Mouse (Mus musculus) liver, embryonic 14.5 days (tissue): ENCODE measurements around the gene Slc17a7. TPM values are rescaled to one million over a fixed set of nuclear protein-coding genes. Genes with fewer than 3 reads are reported as not detected.

Source experiments
- ATAC-seq: fragments of 200-750 bp; cut with Nextera tagmentation; 2 replicates; pipeline ENCODE4 v1.8.0; 2017; ENCODE audit warnings: moderate number of reproducible peaks, mild to moderate bottlenecking, moderate library complexity; ENCODE audit not compliant: insufficient read depth
- DNase-seq, 3 experiments: peaks; one replicate each; pipeline ENCODE4 v3.0.0-alpha.2; 2012 to 2013; ENCODE audit warnings: low read depth in 3 of 3, low spot score in 3 of 3
- H3K27ac ChIP-seq: fragments of 300-500 bp; sonication (generic); 2 replicates; pipeline ENCODE4 v1.5.1; 2014; ENCODE audit warnings: moderate library complexity, mild to moderate bottlenecking, control low read depth, inconsistent platforms
- H3K27me3 ChIP-seq: fragments of 300-500 bp; sonication (generic); 2 replicates; pipeline ENCODE4 v1.6.1; 2014; ENCODE audit warnings: mild to moderate bottlenecking, low read length, moderate library complexity; ENCODE audit not compliant: control insufficient read depth, insufficient read depth
- H3K36me3 ChIP-seq: fragments of 300-500 bp; sonication (generic); replicated peaks from 2 replicates; pipeline ENCODE4 v1.6.1; 2014; ENCODE audit warnings: low read depth; ENCODE audit not compliant: control insufficient read depth, insufficient read depth
- H3K4me1 ChIP-seq, 2 experiments: fragments of 200-500 bp in 1 of 2; fragments of 300-500 bp in 1 of 2; sonication (generic) in 1 of 2; replicated peaks; 2 replicates each; pipeline ENCODE4 v1.6.1; 2012 to 2014; ENCODE audit warnings: antibody characterized with exemption in 1 of 2, inconsistent platforms in 1 of 2, low read length in 1 of 2; ENCODE audit not compliant: control insufficient read depth in 2 of 2, insufficient read depth in 2 of 2
- H3K4me2 ChIP-seq: fragments of 300-500 bp; sonication (generic); 2 replicates; pipeline ENCODE4 v1.6.1; 2014; ENCODE audit warnings: low read depth, mild to moderate bottlenecking, control low read depth, moderate library complexity
- H3K4me3 ChIP-seq, 2 experiments: fragments of 200-500 bp in 1 of 2; fragments of 300-500 bp in 1 of 2; sonication (generic) in 1 of 2; 2 replicates each; pipeline ENCODE4 v1.5.1; 2012 to 2014; ENCODE audit warnings: low read depth in 2 of 2, low read length in 2 of 2, mild to moderate bottlenecking in 2 of 2, control low read depth in 1 of 2, inconsistent platforms in 1 of 2, moderate library complexity in 1 of 2; ENCODE audit not compliant: insufficient read depth in 1 of 2
- H3K9ac ChIP-seq: fragments of 300-500 bp; sonication (generic); replicated peaks from 2 replicates; pipeline ENCODE4 v1.6.1; 2014; ENCODE audit warnings: mild to moderate bottlenecking, control low read depth, moderate library complexity
- H3K9me3 ChIP-seq: fragments of 300-500 bp; sonication (generic); 2 replicates; pipeline ENCODE4 v1.6.1; 2016; ENCODE audit warnings: low read length, mixed read lengths; ENCODE audit not compliant: control insufficient read depth
- CTCF ChIP-seq: IDR thresholded peaks from 2 replicates; pipeline ENCODE4 v1.5.1; 2016; ENCODE audit warnings: antibody characterized with exemption, low read depth, control low read depth
- EP300 ChIP-seq: IDR thresholded peaks from 2 replicates; pipeline ENCODE4 v1.6.1; 2016; ENCODE audit warnings: antibody characterized with exemption, low read depth
- WGBS: fragments of 180-500 bp; shearing (Covaris S2); extraction: QIAGEN DNeasy Blood & Tissue Kit; methylation state at CpG from one replicate; pipeline ENCODE4 v1.1.7; 2014; ENCODE audit not compliant: insufficient replicate concordance; 5-methylcytosine and 5-hydroxymethylcytosine counted together
- polyA plus RNA-seq, 2 experiments: library from polyadenylated mRNA; depleted of rRNA in 1 of 2; stranded (reverse) in 1 of 2; unstranded in 1 of 2; fragments of >200 nt; fragmentation: Nextera tagmentation in 1 of 2; extraction: Ambion mirVana in 1 of 2; gene quantifications; 2 replicates each; pipeline versions ENCODE4 v1.2.1 to v1.2.3; 2012 to 2014

Slc17a7 gene
- polyA plus RNA-seq, 2 experiments, result 0.01 TPM; not detected in 1

DNA sequence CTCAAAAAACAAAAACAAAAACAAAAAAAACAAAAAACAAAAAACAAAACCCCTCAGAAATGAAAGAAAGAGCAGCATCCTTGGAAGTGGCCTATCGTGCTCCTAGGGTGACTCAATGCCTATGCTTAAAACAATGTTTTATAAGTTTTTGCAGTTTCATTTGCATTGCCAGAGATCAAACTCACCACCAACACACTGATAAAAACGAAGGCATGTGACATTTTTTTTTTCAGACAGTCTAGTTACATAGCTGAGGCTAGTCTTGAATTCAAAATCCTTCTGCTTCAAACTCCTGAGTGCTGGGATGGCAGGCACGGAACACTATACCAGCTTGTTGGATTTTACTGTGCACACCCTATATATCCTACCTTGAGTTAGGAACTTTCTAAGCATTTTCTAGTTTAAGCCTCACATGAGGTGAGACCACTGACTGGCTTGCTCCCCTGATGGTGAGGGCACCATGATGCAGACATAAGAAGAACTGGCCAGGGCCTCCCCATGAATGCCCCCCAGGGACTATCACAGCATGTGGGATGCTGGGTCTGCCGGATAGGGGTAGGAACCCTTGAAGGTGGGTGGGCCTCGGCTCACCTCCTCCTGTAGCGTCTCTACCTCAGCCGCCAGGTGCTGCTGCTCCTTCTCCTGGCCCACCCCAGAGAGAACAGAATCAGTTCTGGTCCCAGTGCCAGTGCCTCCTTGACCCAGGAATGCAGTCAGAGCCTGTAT, 29.0 kb downstream of the Slc17a7 start:
- no peak for ATAC-seq
- no peak overlapping the region for H3K27ac ChIP-seq
- H3K4me1 ChIP-seq, result no peaks in the 10 kb centered on the region
- H3K9me3 ChIP-seq, result no peaks in the 10 kb centered on the region
- no peaks in the 10 kb centered on the region; the same call in none of the 2 replicates for H3K27me3 ChIP-seq
- TF ChIP-seq EP300 (no peak), CTCF (no peak)
- H3K4me3 ChIP-seq, result no peak overlapping the region
- DNase-seq, result no peak
- no peak overlapping the region for H3K9ac ChIP-seq
- no peak overlapping the region for H3K4me2 ChIP-seq
- no peaks in the 10 kb centered on the region for H3K36me3 ChIP-seq
- 61% methylated on average over 7 of the region's 7 CpGs for WGBS

GRCm38 (mm10) chr7:45193406-45193805, 29.7 kb downstream of the Slc17a7 start:
- Histone ChIP-seq H3K4me1 (no peaks in the 10 kb centered on the region), H3K27me3 (no peaks in the 10 kb centered on the region; the same call in none of the 2 replicates)
- WGBS, result 52% methylated on average over 5 of the region's 5 CpGs

DNA sequence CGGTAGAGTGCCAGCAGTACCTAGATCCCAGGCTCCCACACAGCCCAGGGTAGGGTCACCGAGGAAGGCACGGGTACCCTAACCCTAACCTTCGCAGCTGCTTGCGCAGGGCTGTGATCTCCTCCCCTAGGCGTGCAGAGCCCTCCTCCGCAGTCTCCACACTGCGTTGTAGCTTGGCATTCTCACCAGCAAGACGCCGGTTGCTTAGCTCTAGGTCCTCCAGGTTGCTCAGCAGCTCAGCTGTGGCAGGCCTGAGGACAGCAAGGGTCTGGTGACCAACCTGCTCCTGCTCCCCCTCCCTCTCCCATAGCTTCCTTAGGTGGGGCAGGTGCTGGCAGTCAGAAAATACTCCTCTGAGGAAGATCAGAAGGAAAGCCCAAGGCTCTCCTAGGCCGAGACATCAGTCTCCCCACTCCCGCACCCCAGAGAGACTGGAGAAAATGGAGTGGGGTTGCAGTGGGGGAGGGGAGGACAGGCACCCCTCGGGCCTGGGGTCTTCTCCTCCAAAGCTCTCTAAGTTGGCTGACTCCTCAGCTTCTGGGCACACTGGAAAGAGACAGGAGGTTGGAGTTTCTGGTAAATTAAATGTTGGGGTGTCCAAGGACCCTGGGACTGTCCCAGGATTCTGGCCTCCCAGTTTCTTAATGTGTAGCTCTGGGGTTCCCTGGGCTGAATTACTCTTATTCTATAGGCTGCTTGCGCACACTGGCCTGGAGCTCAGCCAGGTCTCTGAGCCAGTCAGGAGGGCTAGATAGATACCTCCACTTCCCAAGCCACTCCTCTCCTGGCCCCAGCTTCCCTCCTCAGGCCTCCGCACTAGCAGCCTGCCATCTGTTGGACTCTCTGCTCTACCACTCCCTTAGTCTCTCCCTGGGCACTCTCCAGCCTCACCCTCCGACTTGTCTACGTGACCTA, 30.4 kb downstream of the Slc17a7 start:
- no peak for ATAC-seq
- DNase-seq, result no peak
- H3K4me2 ChIP-seq, result no peak overlapping the region
- H3K4me3 ChIP-seq, result no peak overlapping the region
- H3K27ac ChIP-seq, result no peak overlapping the region
- no peaks in the 10 kb centered on the region for H3K9me3 ChIP-seq
- no peaks in the 10 kb centered on the region; the same call in none of the 2 replicates for H3K27me3 ChIP-seq
- H3K9ac ChIP-seq, result no peak overlapping the region
- TF ChIP-seq EP300 (no peak), CTCF (no peak)
- no peaks in the 10 kb centered on the region for H3K36me3 ChIP-seq
- H3K4me1 ChIP-seq, result no peaks in the 10 kb centered on the region
- 55% methylated on average over 17 of the region's 17 CpGs for WGBS

More at GRCm38 (mm10) chr7:45193406-45193805, 29.7 kb downstream of the Slc17a7 start:
- DNase-seq (no peak), ATAC-seq (no peak)
- Histone ChIP-seq H3K27ac (no peak overlapping the region), H3K9ac (no peak overlapping the region), H3K4me3 (no peak overlapping the region), H3K4me2 (no peak overlapping the region), H3K9me3 (no peaks in the 10 kb centered on the region), H3K36me3 (no peaks in the 10 kb centered on the region)
- no peak for TF ChIP-seq CTCF
- TF ChIP-seq EP300, result no peak

DNA sequence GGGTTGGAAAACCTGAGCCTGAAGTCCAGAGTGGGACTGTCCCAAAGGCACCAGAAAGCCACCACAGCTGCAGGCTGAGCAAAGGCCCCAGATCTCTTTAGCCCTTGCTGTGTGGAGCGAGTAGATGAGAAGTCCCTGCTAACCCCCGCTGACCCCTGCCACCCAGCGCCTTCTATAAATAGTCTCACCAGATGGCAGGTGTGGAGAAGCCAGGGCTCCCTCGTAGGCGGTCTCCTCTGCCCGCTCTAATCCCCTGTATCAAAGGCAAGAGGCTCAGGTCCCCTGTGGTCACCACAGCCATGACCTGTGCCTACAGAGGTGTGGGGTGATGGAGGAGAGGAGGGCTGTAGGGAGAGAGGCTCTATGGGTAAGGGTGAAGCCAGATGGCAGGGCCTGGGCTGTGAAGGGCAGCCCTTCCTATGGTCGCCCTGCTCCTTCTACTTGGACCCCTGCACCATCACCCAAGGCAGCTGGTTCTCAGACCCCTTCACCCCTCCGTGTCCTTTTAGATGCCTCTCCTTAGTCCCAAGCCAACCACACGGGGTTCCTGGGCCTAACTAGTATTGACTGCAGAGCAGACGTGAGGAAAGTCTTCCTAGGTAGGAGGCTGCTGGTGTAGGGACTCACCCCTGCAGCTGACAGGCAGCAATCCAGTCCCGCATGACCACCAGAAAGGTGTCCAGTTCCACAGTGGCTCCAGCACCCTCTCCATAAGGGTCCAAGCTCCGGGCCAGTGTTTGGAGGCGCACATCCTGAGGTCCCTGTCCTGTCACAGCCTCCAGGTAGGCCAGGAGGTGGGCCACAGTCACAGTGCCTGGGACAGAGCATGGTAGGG, 31.8 kb downstream of the Slc17a7 start:
- H3K36me3 ChIP-seq, result no peaks in the 10 kb centered on the region
- WGBS, result 55% methylated on average over 13 of the region's 13 CpGs

More for the DNA sequence above, 31.8 kb downstream of the Slc17a7 start:
- Histone ChIP-seq H3K4me1 (no peaks in the 10 kb centered on the region), H3K4me3 (no peak overlapping the region), H3K9ac (no peak overlapping the region), H3K27me3 (no peaks in the 10 kb centered on the region; the same call in 1 of the 2 replicates), H3K27ac (no peak overlapping the region), H3K9me3 (no peaks in the 10 kb centered on the region), H3K4me2 (no peak overlapping the region)
- DNase-seq (no peak), ATAC-seq (no peak)
- TF ChIP-seq EP300 (no peak), CTCF (no peak)
